Mouse (Mus musculus) thymus, postnatal 0 days (tissue): ENCODE data around the gene Gm49373. TPM values are rescaled to one million over a fixed set of nuclear protein-coding genes. Genes with fewer than 3 reads are reported as not detected.

ENCODE experiments used
- DNase-seq: peaks from one replicate; pipeline ENCODE4 v3.0.0-alpha.2; 2015; ENCODE audit warnings: low spot score
- microRNA counts: library from miRNA; unstranded; fragments of <30 nt; microRNA quantifications from one replicate; lab custom pipeline; 2015
- microRNA-seq: library from miRNA; unstranded; fragments of <30 nt; microRNA quantifications from one replicate; pipeline ENCODE4, GENCODE M21; 2016; ENCODE audit warnings: borderline number of aligned reads
- polyA plus RNA-seq: library from polyadenylated mRNA; unstranded; fragments of >200 nt; fragmentation: Nextera tagmentation; extraction: Ambion mirVana; gene quantifications from 2 replicates; pipeline ENCODE4 v1.2.1, GENCODE M21; 2015

Gm49373 gene
- polyA plus RNA-seq, 1 experiment from 2014 or later, result 0.09 TPM

DNA sequence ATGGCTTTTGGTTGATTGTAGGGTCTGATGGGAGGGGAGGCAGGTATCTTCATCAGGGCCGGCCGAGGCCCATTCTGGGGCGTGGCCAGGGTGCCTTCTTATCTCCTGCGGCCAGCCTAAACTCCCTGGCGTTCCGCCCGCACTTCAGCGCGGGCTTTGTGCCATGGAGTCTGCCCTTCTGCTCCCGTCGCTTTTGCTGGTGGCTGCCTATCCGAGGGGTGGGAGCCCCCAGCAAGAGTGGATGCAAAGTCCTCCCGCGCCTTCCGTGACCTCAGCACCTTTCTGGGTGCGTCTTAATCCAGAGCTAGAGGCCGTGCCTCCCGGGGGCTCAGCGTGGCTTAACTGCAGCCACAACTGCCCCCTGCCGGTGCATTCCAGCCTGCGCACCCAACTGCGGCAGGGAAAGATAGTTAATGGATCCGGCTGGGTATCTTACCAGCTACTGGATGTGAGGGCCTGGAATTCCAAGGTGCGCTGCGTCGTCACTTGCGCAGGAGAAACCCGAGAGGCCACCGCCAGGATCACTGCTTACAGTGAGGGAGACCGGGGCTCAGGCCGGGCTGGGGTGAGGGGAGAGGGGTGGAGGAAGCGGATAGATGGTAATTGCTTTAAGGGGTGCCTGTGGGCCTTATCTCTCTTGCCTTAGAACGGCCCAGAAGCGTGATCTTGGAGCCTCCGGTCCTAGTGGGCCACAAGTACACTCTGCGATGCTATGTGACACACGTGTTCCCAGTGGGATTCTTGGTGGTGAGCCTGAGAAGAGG is 43.4 kb downstream of the Gm49373 start, which contains the start of gene Icam4:
Gene Icam4, plus strand, starts transcription at position 83 of the 764 bp plus-strand sequence.
- peak; percentile 73 for DNase-seq

DNA sequence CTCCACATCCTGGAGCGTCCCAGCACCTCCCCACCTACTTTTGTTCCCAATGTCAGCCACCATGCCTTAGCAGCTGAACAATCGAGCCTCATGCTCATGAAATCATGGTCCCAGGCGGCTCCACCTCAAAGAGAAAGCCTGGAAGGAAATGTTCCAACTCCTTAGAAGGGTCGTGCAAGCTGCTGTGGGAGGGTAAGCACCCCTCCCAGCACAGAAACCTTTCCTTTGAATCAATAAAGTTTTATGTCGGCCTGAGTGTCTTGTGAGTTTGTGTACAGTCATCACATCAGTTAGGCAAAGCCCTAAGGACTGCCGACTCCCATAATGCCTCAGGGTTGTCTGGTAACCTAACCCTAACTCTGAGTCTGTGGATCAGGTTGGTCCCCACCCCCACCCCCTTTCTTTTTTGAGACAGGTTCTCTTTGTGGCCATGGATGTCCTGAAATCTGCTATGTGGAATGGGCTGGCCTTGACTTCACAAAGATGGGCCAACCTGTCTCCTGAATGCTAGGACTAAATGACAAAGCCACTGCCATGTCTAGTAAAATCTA is 44.3 kb downstream of the Gm49373 start:
- DNase-seq, result no peak

DNA sequence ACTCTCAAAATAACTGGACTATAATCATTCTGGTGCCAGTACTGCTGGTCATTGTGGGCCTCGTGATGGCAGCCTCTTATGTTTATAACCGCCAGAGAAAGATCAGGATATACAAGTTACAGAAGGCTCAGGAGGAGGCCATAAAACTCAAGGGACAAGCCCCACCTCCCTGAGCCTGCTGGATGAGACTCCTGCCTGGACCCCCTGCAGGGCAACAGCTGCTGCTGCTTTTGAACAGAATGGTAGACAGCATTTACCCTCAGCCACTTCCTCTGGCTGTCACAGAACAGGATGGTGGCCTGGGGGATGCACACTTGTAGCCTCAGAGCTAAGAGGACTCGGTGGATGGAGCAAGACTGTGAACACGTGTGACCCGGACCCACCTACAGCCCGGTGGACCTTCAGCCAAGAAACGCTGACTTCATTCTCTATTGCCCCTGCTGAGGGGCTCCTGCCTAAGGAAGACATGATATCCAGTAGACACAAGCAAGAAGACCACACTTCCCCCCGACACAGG is 45.1 kb downstream of the Gm49373 start:
- DNase-seq, result no peak

DNA sequence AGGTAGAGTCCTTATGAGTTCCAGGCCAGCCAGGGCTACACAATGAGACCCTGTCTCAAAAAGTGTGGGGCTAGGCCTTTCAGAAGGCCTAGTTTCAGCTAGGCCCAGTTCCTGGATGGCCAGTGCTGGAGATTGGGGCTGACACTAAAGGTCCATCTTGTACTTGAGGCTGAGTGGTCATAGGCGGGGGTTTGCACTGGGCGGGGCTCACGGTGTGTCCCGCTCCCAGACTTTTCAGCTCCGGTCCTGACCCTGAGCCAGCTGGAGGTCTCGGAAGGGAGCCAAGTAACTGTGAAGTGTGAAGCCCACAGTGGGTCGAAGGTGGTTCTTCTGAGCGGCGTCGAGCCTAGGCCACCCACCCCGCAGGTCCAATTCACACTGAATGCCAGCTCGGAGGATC is 46.0 kb downstream of the Gm49373 start:
- no peak for DNase-seq

DNA sequence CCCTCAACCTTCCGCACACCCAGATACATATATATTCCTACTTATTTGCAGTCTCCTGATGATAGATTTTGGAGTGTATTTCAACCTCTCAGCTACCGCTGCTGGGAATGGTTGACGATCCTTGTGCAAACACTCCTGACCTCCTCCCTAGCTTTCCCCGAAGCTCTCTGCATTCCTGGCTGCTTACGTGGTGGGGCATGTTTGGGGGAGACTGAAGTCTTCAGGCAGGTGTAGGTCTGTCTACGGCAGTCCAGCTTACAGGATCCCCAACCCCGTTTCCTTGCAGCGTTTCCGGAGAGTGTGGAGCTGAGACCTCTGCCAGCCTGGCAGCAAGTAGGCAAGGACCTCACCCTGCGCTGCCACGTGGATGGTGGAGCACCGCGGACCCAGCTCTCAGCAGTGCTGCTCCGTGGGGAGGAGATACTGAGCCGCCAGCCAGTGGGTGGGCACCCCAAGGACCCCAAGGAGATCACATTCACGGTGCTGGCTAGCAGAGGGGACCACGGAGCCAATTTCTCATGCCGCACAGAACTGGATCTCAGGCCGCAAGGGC is 47.6 kb downstream of the Gm49373 start:
- DNase-seq, result no peak

DNA sequence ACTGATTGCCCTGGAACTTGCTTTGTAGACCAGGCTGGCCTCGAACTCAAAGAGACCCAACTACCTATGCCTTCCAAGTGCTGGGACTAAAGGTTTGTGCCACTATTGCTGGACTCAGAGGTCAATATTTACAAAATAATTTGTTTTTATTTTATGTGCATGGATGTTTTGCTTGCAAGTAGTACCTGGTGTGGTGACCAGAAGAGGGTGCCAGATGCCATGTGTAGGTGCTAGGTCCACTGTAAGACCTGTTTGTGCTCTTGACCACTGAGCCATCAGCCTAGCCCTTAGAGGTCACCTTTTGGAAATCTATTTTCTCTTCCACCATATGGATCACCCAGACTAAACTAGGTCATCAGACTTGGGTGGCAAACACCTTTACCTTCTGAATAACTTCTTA is 50.2 kb downstream of the Gm49373 start:
- no peak for DNase-seq

DNA sequence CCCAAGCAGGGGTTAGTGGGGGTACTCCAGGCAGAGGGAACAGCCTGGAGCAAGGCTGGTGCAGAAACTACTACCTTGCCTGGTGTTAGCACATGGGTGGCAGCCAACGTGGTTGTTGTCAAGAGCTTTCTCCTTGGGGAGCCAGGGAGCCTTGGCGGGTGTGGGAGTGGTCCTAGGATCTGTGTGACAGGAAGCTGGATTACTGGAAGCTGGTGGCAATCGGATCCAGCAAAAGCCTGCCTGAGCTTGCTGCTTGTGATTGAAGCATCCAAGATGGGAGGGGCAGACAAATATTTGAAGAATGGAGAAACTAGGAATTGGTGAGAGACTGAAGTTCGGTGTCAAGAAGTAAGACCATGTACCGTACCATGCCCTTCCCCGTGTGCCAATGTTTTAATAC is 50.6 kb downstream of the Gm49373 start:
- DNase-seq, result no peak

DNA sequence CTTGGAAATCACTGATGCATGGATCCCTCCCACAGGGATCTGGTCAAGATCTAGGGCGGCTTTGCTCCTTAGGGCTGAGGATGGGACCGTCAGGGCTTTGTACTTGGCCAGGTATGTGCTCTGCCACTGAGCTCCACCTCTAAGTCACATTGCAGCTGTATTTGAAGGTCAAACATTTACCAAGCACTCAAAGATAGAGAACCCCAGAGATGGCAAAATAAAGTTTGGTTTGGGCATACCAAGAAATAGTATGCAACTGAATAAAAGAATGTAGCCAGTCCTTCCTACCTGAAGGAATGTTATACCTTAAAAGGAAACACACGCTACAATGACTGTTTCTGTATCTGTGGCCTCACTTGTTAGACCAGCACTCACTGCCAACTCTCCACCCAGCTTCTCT is 51.5 kb downstream of the Gm49373 start:
- no peak for DNase-seq

DNA sequence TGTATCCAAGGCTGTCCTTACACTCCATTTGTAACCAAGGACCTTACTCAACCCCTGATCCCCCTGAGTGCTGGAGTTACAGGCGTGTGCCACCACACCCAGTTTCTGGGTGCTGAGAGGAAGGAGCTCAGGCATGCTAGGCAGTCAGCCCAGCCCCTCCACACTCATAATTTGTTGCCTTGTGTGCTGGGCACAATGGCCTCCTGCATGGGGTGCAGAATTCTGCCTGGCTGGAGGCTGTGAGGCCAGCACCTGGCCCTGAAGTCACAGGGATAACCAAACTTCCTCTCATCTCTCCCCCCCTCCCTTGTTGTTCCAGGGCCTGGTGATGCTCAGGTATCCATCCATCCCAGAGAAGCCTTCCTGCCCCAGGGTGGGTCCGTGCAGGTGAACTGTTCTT is 54.3 kb downstream of the Gm49373 start:
- DNase-seq, result no peak

DNA sequence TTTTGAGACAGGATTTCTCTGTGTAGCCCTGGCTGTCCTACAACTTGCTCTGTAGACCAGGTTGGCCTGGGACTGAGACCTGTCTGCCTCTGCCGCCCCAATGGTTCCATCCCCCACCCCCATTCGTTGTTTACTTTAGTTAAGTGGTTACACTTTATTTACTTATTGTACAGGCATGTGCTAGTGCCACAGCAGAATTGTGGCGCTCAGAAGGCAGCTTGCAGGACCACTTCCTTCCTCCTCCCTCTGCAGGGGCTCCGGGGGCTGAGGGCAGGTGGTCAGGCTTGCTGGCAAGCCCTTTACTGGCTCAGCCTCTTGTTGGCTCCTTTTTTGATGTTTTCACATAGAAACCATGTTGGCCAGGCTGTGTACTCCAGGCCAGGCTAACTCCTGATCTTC is 55.7 kb downstream of the Gm49373 start:
- DNase-seq, result no peak

DNA sequence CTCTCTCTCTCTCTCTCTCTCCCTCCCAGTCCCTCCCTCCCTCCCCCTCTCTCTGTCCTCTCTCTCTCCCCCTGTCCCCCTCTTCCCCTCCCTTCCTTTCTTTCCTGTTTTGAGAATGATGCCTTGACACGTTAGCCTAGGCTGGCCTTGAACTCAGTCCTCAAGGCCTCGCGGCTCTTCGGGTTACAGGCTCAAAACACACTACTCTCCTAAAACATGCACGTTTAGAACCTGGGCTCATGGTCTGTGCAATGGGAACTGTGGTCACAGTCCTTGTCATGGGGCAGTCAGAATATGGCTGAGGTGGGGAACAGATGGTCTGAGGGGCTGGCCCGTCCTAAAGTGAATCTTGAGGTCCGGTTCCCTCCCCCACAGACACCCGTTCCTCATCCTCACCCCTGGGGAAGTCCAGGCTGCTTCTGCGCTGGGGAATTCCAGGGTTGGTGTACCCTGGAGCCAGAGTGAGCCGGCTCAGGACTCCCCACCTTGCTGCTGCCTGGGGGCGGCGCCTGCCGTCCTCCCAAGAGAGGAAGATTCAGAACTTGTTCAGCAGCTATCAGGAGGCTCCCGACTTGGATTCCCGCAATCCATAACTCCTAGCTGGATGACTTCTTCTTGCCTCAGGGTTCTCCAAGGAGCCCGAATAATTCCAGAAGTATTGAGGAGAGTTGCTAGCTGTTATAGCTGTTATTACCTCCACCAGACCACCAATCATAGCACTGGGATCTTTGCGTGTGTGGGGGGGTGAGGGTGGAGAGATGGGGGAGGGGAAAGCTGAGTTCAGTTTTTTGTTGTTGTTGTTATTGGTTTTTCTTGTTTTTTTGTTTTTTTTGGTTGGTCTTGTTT is 56.3 kb downstream of the Gm49373 start:
- no peak for DNase-seq

DNA sequence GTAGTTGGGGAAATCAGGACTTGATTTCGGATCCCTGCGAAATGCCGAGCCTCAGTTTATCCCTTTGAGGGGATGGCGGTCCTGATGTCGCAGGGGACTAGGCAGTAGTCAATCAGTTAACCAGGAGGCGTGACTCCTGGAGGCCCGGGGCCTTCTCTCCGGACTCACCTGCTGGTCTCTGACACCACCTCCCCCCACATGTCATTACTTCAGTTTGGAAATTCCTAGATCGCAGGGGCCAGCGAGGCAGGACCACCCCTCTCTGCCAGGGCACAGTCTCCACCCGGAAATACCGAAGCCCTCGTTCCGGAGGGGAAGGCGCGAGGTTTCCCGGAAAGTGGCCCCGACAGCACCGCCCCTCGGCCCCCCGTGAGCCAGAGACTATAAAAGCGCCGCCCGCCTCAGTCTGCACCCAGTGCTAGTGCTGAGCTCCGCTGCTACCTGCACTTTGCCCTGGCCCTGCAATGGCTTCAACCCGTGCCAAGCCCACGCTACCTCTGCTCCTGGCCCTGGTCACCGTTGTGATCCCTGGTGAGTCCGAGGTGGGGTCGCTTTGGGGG is 57.2 kb downstream of the Gm49373 start, which contains the start of gene Icam1:
Gene Icam1, plus strand, starts transcription at position 415 of the 560 bp plus-strand sequence.
- DNase-seq, result peak; percentile 85

DNA sequence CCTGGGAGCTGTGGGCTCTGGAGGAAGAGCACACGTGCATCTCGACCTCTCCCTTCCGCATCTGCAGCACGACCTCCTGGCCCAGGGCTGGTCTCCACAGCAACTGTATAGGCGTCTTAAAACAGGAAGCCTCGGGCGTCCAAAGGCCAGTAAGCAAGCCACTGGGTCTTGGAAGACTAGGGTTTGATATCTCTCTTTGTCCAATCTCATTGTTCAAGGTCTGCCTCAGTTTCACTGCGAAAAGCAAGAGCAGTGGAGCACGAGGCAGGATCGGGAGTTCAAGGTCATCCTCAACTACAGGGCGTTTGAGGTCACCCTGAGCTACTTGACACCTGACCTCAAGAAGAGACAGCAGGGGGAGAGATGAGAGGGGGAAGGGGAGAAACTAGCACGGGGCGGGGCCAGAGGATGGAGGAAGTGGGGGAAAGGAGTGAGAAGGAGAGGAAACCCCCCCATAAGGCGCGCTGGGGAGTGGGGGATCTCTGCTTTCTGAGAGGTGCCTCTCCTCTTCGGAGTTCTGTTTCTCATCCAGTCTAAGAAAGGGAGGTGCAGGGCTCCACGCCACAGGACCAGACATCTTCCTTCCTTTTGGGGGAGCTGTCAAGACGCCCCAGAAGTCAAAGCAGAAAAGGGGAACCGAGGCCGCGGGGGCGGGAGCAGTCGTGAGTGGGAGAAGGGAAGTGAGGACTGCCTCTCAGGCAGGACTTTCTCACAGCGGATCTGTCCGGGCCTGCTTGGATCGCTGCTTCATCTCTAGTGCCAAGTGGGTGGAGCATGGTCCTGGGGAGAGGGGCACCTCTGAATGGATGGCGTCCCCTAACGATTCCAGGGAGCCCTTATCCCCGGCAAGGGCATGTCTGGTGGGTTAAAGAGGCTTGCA is 58.0 kb downstream of the Gm49373 start:
- DNase-seq, result peak; percentile 59

MicroRNA genes within 50 kb of the gene (microRNA counts, 519-probe panel; counts per million panel counts)
- microRNA mmu-miR-1900 (lab: Ali Mortazavi, UCI), result 473 counts per million, percentile 71 among the panel's probes with 10 or more counts

Small RNAs within 50 kb of the gene (microRNA-seq; reads per million reads assigned to microRNA genes)
- gene Mir1900, result not detected
- gene Mir7082, result not detected

Other genes with a start within 250 kb of the Gm49373 start
- 9.2 and 15.1 TPM in 2 replicates for gene A230050P20Rik, start 204.5 kb downstream of the Gm49373 start, polyA plus RNA-seq
- gene Angptl6, start 193.4 kb downstream of the Gm49373 start, polyA plus RNA-seq, result 6.7 and 7.3 TPM in 2 replicates
- gene Ppan, start 184.9 kb downstream of the Gm49373 start, polyA plus RNA-seq, result 74.4 and 83.0 TPM in 2 replicates
- 303 and 310 TPM in 2 replicates for gene Eif3g, start 174.5 kb downstream of the Gm49373 start, polyA plus RNA-seq
- gene Dnmt1, start 113.2 kb downstream of the Gm49373 start, polyA plus RNA-seq, result 90.0 and 96.3 TPM in 2 replicates
- 12.1 and 12.7 TPM in 2 replicates for gene S1pr2, start 96.3 kb downstream of the Gm49373 start, polyA plus RNA-seq
- 116 and 130 TPM in 2 replicates for gene Mrpl4, start 70.4 kb downstream of the Gm49373 start, polyA plus RNA-seq
- gene Icam1, start 57.1 kb downstream of the Gm49373 start, polyA plus RNA-seq, result 64.8 and 64.9 TPM in 2 replicates
- 0.31 and 0.48 TPM in 2 replicates for gene Icam4, start 43.7 kb downstream of the Gm49373 start, polyA plus RNA-seq
- 0.14 and 0.33 TPM in 2 replicates for gene Icam5, start 41.0 kb downstream of the Gm49373 start, polyA plus RNA-seq
- gene Zglp1, start 6.0 kb downstream of the Gm49373 start, polyA plus RNA-seq, result 0.59 and 0.69 TPM in 2 replicates
- gene Fdx1l, start 518 bp upstream of the Gm49373 start, polyA plus RNA-seq, result 44.7 and 47.0 TPM in 2 replicates
- gene Gm38431, start 18.9 kb upstream of the Gm49373 start, polyA plus RNA-seq, result 1.2 and 1.6 TPM in 2 replicates
- 33.2 and 45.9 TPM in 2 replicates for gene Raver1, start 18.9 kb upstream of the Gm49373 start, polyA plus RNA-seq
- 13.8 and 14.0 TPM in 2 replicates for gene Tyk2, start 58.1 kb upstream of the Gm49373 start, polyA plus RNA-seq
- gene Cdc37, start 76.9 kb upstream of the Gm49373 start, polyA plus RNA-seq, result 281 and 307 TPM in 2 replicates
- 0.95 and 1.0 TPM in 2 replicates for gene Pde4a, start 92.6 kb upstream of the Gm49373 start, polyA plus RNA-seq
- gene Keap1, start 166.3 kb upstream of the Gm49373 start, polyA plus RNA-seq, result 61.2 and 64.2 TPM in 2 replicates
- 0.09 TPM in 1 of 2 replicates, not detected in the other for gene S1pr5, start 175.3 kb upstream of the Gm49373 start, polyA plus RNA-seq
- 49.2 and 56.2 TPM in 2 replicates for gene Atg4d, start 192.2 kb upstream of the Gm49373 start, polyA plus RNA-seq
- gene Kri1, start 214.9 kb upstream of the Gm49373 start, polyA plus RNA-seq, result 17.9 and 25.1 TPM in 2 replicates
- 216 and 234 TPM in 2 replicates for gene Cdkn2d, start 218.3 kb upstream of the Gm49373 start, polyA plus RNA-seq
- gene Ap1m2, start 239.2 kb upstream of the Gm49373 start, polyA plus RNA-seq, result 20.2 and 21.0 TPM in 2 replicates
- 161 and 167 TPM in 2 replicates for gene Slc44a2, start 247.6 kb upstream of the Gm49373 start, polyA plus RNA-seq